Mouse (Mus musculus) cortical plate, adult 2 months (tissue): ENCODE measurements around the gene Cep290. TPM values are rescaled to one million over a fixed set of nuclear protein-coding genes. Genes with fewer than 3 reads are reported as not detected.
A peak's percentile ranks its signal among the peaks of the same experiment; 100 is the strongest.

Experiments used
- H3K27ac ChIP-seq: fragments of 200-500 bp; 2 replicates; pipeline ENCODE4 v1.5.1; 2012; ENCODE audit warnings: low read length, control low read depth, inconsistent platforms; ENCODE audit not compliant: insufficient read depth
- H3K4me1 ChIP-seq: fragments of 200-500 bp; 2 replicates; pipeline ENCODE4 v1.6.1; 2011; ENCODE audit warnings: low read length; ENCODE audit not compliant: control insufficient read depth, insufficient read depth
- H3K4me3 ChIP-seq: fragments of 200-500 bp; 2 replicates; pipeline ENCODE4 v1.5.1; 2011; ENCODE audit warnings: mild to moderate bottlenecking, low read length, control low read depth; ENCODE audit not compliant: insufficient read depth
- CTCF ChIP-seq: fragments of 200-500 bp; IDR thresholded peaks from 2 replicates; pipeline ENCODE4 v1.5.1; 2011; ENCODE audit warnings: mild to moderate bottlenecking, control low read depth, low read length; ENCODE audit not compliant: insufficient read depth; ENCODE audit errors: extremely low read depth
- POLR2A ChIP-seq: fragments of 200-500 bp; IDR thresholded peaks from 2 replicates; pipeline ENCODE4 v1.6.1; 2011; ENCODE audit warnings: mild to moderate bottlenecking, low read length, control low read depth; ENCODE audit not compliant: insufficient read depth; ENCODE audit errors: extremely low read depth
- polyA plus RNA-seq: library from polyadenylated mRNA; depleted of rRNA; stranded (reverse); fragments of >200 nt; gene quantifications from 2 replicates; pipeline ENCODE4 v1.2.3, GENCODE M21; 2012; rRNA removed

The Cep290 gene
- 7.8 and 8.1 TPM in 2 replicates for polyA plus RNA-seq

DNA sequence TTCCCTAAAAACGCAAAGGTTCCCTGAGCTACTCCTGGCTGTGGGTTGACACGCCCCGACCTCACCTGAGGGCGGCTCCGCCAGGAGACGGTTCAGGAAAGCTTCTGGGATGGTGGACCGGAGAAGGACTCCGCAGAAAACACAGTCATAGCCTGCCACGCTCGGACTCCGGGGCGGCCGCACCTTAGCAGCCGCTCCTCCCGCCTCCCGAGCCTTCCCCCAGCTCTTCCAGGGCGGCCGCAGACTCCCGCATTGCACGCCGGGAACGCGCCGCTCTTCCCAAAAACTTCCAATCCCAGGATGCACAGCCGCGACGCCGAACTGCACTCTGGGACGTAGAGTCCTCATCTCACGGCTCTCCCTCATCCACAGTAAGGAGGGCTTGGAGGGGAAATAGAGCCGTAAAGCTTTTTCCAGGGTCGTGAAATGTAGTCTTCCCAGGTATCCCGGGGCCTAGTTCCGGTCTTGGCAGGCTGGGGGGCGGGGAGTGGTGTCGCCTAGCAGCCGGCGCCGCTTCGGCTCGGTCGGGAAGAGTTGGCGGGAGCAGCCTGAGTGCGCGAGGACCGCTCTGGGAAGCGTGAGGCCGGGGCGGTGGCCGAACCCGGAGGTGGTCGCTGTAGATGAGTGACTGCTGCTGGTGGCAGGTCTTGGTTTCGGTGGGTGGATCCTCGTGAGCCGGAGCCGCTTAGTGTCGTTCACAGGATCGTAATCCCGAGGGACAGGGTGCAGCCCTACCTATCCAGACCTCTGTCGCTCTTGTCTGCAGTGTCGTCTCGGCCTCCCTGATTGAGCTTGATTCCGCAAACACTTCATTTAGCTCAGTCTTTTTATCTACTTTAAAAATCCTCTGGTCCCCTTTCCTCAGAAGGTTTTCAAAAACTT lies at the start of gene Cep290, which contains the start of gene Tmtc3:
TSS of gene Cep290 (plus strand) at position 462 of the 882 bp plus-strand sequence.
TSS of gene Tmtc3 (minus strand) at position 254 of the 882 bp plus-strand sequence.
- Histone ChIP-seq H3K4me1 (no peaks in the 10 kb centered on the region), H3K27ac (no peak within 1 kb of the TSS), H3K4me3 (peak within 1 kb of the TSS; percentile 73)
- TF ChIP-seq POLR2A (peak; percentile 58), CTCF (no peak)

DNA sequence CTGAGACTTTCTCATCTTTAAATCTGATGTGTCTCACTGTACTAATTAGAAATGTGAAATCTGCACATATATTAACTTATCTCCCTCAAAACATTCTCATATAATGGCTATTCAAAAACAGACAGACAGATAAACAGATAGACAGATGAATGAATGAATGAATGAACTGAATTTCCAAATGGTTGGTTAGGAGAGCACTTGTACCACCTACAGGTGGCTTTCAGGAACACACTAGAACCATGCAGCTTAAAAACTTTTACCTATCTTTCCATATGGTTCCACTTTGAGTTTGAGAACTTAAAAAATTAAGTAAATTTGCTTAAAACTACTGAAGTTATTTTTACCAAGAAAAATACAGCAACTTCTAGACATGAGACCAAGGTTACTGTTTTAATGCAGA lies 38.0 kb upstream of the Cep290 start:
- Histone ChIP-seq H3K4me3 (no peak overlapping the region), H3K4me1 (no peaks in the 10 kb centered on the region), H3K27ac (no peak overlapping the region)
- TF ChIP-seq POLR2A = no peak
- TF ChIP-seq CTCF = no peak

GRCm38 (mm10) chr10:100460515-100460914 lies 26.8 kb upstream of the Cep290 start:
- no peak overlapping the region for H3K27ac ChIP-seq
- H3K4me3 ChIP-seq = no peak overlapping the region
- TF ChIP-seq CTCF = no peak
- no peak for TF ChIP-seq POLR2A
- no peaks in the 10 kb centered on the region for H3K4me1 ChIP-seq

- Histone ChIP-seq H3K27ac (no peak overlapping the region), H3K4me3 (no peak overlapping the region), H3K4me1 (no peaks in the 10 kb centered on the region)
- TF ChIP-seq CTCF = no peak
Measured at GRCm38 (mm10) chr10:100475040-100475439, 12.3 kb upstream of the Cep290 start.

DNA sequence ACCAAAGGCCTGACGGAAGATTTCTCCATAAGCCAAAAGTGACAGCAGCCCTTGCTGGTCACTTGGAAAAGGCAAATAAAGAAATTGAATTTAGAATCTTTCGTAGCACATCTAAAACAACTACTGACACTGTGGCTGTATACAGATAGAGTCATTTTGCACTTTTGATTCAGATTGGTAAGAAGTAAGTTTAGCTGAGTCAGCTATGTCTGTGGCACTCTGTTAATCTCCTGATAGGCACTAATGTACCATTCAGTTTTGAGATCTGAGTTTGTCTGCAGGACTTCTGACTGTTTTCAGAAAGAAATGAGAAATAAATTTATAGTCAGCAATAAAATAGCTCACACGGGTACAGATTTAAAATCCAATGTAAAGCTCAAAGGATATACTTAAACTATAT lies 7.8 kb upstream of the Cep290 start:
- no peaks in the 10 kb centered on the region for H3K4me1 ChIP-seq
- no peak overlapping the region for H3K27ac ChIP-seq
- no peak overlapping the region for H3K4me3 ChIP-seq
- no peak for TF ChIP-seq POLR2A
- no peak for TF ChIP-seq CTCF

DNA sequence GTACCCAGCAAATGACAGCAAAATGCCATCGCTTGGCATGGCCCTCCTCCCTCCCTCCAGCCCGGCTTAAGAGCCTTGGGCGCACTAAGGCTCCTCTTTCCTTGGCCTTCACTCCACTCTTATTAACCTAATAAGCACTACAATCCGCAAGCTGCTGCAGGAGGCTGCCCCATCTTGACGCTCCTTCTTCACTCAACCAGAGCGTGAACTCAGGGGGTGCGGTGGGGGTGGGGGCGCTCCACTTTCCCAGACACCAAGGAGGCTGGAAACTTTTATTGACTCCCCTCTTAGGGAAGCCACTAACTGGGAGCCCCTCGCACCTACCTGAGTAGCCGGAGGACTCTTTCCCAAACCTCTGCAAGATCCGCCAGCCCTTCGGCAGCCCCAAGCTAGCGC lies 659 bp upstream of the Cep290 start:
- Histone ChIP-seq H3K4me1 (no peaks in the 10 kb centered on the region), H3K27ac (no peak overlapping the region), H3K4me3 (peak overlapping the region; percentile 73)
- TF ChIP-seq CTCF = no peak
- no peak for TF ChIP-seq POLR2A

- TF ChIP-seq CTCF (no peak), POLR2A (no peak)
- Histone ChIP-seq H3K4me1 (no peaks in the 10 kb centered on the region), H3K4me3 (no peak overlapping the region), H3K27ac (no peak overlapping the region)
Measured at GRCm38 (mm10) chr10:100491916-100492315, 4.6 kb downstream of the Cep290 start.

DNA sequence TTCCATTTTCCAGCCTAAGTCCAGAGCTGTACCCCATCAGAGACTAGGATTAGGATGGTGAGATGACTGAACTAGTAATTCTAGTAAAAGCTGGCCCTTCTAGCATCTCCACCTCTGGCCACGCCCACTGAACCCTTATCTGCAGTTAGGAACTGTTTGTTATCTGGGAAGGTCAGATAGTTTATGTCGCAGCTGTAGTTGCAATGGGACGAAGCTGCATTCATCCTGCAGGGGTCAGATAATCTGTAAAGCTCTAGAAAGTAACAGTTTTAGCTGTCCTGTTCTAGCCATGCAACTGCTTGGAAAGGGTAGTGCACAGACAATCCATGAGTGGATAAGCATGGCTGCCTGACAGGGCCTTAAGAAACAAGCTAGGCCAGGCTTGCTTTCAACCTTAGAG lies 11.0 kb downstream of the Cep290 start:
- H3K4me1 ChIP-seq = no peaks in the 10 kb centered on the region
- TF ChIP-seq CTCF = no peak
- no peak for TF ChIP-seq POLR2A
- H3K4me3 ChIP-seq = no peak overlapping the region
- H3K27ac ChIP-seq = no peak overlapping the region

- no peak for TF ChIP-seq CTCF
- no peak for TF ChIP-seq POLR2A
- Histone ChIP-seq H3K4me1 (no peaks in the 10 kb centered on the region), H3K4me3 (no peak overlapping the region), H3K27ac (no peak overlapping the region)
Measured at GRCm38 (mm10) chr10:100508170-100508569, 20.8 kb downstream of the Cep290 start.

DNA sequence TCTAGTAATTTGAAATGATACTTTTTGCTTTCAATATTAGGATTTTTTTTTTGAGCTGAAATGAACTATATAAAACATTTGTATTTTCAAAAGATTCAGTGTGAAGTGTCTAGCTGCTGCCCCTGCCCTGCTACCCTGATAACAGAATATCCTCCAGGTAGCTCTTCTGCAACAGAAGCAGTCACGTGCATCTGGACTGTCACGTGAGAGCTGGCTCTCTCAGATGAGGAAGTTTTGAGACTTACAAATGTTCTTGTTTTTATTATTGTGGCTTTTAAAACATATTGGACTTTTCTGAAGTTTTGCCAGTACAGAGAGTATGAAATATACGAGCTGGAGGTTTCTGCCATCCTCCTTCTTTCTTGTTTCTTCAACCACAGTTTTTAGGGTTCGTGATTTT lies 34.3 kb downstream of the Cep290 start:
- Histone ChIP-seq H3K4me1 (no peaks in the 10 kb centered on the region), H3K4me3 (no peak overlapping the region), H3K27ac (no peak overlapping the region)
- TF ChIP-seq CTCF (no peak), POLR2A (no peak)
